Mouse (Mus musculus): ENCODE results near the gene Gstm3. TPM values are rescaled to one million over a fixed set of nuclear protein-coding genes. Genes with fewer than 3 reads are reported as not detected.

Gstm3 gene
- total RNA-seq, 4 experiments from 2014 or later: not detected

GRCm38 (mm10) chr3:107929731-107930130 is 39.4 kb downstream of the Gstm3 start:
- no peak for DNase-seq (ENCODE audit: low spot score in 2 of 2)

GRCm38 (mm10) chr3:107929243-107929642 is 39.8 kb downstream of the Gstm3 start:
- DNase-seq (ENCODE audit: low spot score in 2 of 2): no peak

GRCm38 (mm10) chr3:107928691-107929090 is 40.4 kb downstream of the Gstm3 start:
- no peak for DNase-seq (ENCODE audit: low spot score in 2 of 2)

GRCm38 (mm10) chr3:107927841-107928240 is 41.2 kb downstream of the Gstm3 start:
- no peak for DNase-seq (ENCODE audit: low spot score in 2 of 2)

- no peak for DNase-seq (ENCODE audit: low spot score in 2 of 2)
Measured at GRCm38 (mm10) chr3:107925335-107925734, 43.7 kb downstream of the Gstm3 start.

- DNase-seq (ENCODE audit: low spot score in 2 of 2): no peak
Measured at GRCm38 (mm10) chr3:107920348-107920747, 48.7 kb downstream of the Gstm3 start.

GRCm38 (mm10) chr3:107917783-107918408 is 51.2 kb downstream of the Gstm3 start:
- DNase-seq (ENCODE audit: low spot score in 2 of 2): no peak

GRCm38 (mm10) chr3:107917097-107917496 is 52.0 kb downstream of the Gstm3 start:
- DNase-seq (ENCODE audit: low spot score in 2 of 2): no peak

GRCm38 (mm10) chr3:107916674-107917073 is 52.4 kb downstream of the Gstm3 start:
- no peak for DNase-seq (ENCODE audit: low spot score in 2 of 2)

Other genes with a start within 250 kb of the Gstm3 start
- gene Csf1, start 208.8 kb downstream of the Gstm3 start, total RNA-seq (2022): 10 to 100 TPM; 18.6 to 34.2 (median 26.6) TPM
- gene Eps8l3, start 92.1 kb downstream of the Gstm3 start, total RNA-seq (2022): not detected
- gene Gstm5, start 73.5 kb downstream of the Gstm3 start, total RNA-seq (2022): 100 to 1,000 TPM; 212 to 271 (median 244) TPM
- 100 to 1,000 TPM in 3 of 4 experiments, 10 to 100 TPM in 1; 88.2 to 109 (median 101) TPM for gene Gstm7, start 37.5 kb downstream of the Gstm3 start, total RNA-seq (2022)
- gene Gstm6, start 25.5 kb downstream of the Gstm3 start, total RNA-seq (2022): 1 to 10 TPM; 6.2 to 8.4 (median 7.2) TPM
- 1 to 10 TPM; 3.6 to 6.5 (median 5.5) TPM for gene Gstm2, start 17.2 kb upstream of the Gstm3 start, total RNA-seq (2022)
- 100 to 1,000 TPM; 275 to 318 (median 312) TPM for gene Gstm1, start 48.7 kb upstream of the Gstm3 start, total RNA-seq (2022)
- gene Gstm4, start 75.6 kb upstream of the Gstm3 start, total RNA-seq (2022): 10 to 100 TPM in 3 of 4 experiments, 1 to 10 TPM in 1; 10.0 to 12.6 (median 11.2) TPM
- gene Ampd2, start 117.4 kb upstream of the Gstm3 start, total RNA-seq (2022): 10 to 100 TPM; 56.4 to 61.4 (median 58.1) TPM
- under 1 TPM in 2 of 4 experiments, not detected in 2; 0.21 to 0.46 TPM for gene Gnat2, start 123.5 kb upstream of the Gstm3 start, total RNA-seq (2022)
- gene Gnai3, start 176.9 kb upstream of the Gstm3 start, total RNA-seq (2022): 10 to 100 TPM; 25.0 to 28.1 (median 25.9) TPM
- 10 to 100 TPM; 15.0 to 20.1 (median 18.2) TPM for gene Gpr61, start 185.6 kb upstream of the Gstm3 start, total RNA-seq (2022)
- 10 to 100 TPM; 68.5 to 81.5 (median 72.9) TPM for gene Amigo1, start 217.1 kb upstream of the Gstm3 start, total RNA-seq (2022)
- gene Cyb561d1, start 231.9 kb upstream of the Gstm3 start, total RNA-seq (2022): 10 to 100 TPM; 17.8 to 19.6 (median 18.2) TPM
- 10 to 100 TPM; 21.3 to 28.4 (median 25.4) TPM for gene Atxn7l2, start 241.7 kb upstream of the Gstm3 start, total RNA-seq (2022)